Comparison of ENCODE assay signal across 1 mouse cellular context in genomic region chr11:69584937-69585336, GRCm38 (mm10).
TF ChIP-seq lines count a peak whose summit lies in the region.

No protein-coding gene starts in this region.

TF ChIP-seq in CH12.LX, 34 proteins besides CTCF, POLR2A, EP300 and RAD21:
- no peak for TF ChIP-seq ZKSCAN1 (IDR thresholded peaks at IDR 0.05; ENCODE audit: borderline replicate concordance, low read depth, low read length)
- no peak for TF ChIP-seq USF1 (IDR thresholded peaks at IDR 0.05; ENCODE audit: low read depth, low read length)
- no peak for TF ChIP-seq TBP (conservative IDR thresholded peaks at IDR 0.05; ENCODE audit: low read depth, low read length)
- TF ChIP-seq ZC3H11A (IDR thresholded peaks at IDR 0.05; ENCODE audit: low read depth, low read length), result no peak
- no peak for TF ChIP-seq RCOR1 (conservative IDR thresholded peaks at IDR 0.05; ENCODE audit: low read depth, low read length)
- TF ChIP-seq USF2 (conservative IDR thresholded peaks at IDR 0.05; ENCODE audit: low read depth, low read length), result no peak
- no peak for TF ChIP-seq IRF4 (IDR thresholded peaks at IDR 0.05; ENCODE audit: low read depth, low read length)
- TF ChIP-seq BHLHE40 (IDR thresholded peaks at IDR 0.05; ENCODE audit: low read depth, low read length), result no peak
- no peak for TF ChIP-seq JUN (IDR thresholded peaks at IDR 0.05; ENCODE audit: insufficient read depth, low read depth, low read length)
- TF ChIP-seq MYC (IDR thresholded peaks at IDR 0.05; ENCODE audit: low read depth, low read length), result no peak
- TF ChIP-seq MAZ (IDR thresholded peaks at IDR 0.05; ENCODE audit: low read depth, low read length), result no peak
- no peak for TF ChIP-seq ZNF384 (IDR thresholded peaks at IDR 0.05; ENCODE audit: low read depth, low read length)
- no peak for TF ChIP-seq CHD1 (IDR thresholded peaks at IDR 0.05; ENCODE audit: low read depth, low read length)
